Mouse (Mus musculus) frontal cortex, postnatal 36 days (tissue): ENCODE measurements around the gene Myof.

Experiments used
- DNase-seq, 2 experiments: peaks; one replicate each; pipeline ENCODE4 v3.0.0; 2022; ENCODE audit warnings: low spot score in 2 of 2

Gene Myof

DNA sequence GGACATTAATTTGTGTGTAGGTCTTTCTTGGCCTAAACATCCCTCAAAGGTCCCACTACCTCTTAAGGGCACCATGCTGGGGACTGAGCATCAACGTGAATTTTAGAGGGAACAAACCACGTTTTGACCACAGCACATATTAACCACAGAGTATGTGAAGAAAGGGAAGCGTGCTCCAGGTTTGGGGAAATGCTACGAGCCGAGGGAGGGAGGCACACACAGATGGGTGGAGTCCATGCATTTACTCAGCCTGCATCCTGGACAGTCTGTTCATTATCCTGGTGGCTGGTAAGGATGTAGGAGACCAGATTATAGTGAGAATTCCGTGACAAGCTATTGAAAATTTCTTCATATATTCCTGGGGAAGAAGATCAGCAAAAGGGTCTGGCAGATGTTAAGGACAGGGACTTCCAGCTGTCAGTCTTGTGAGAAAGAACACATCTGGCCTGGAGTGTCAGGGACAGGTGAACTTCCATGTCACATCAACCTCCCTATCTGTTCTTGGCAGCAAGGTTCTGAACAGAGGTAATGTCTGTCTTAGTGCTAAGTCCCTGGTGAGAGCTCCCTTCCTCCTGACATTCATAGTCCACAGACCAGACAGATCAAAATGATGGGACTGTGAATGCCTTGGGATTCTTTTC, 166.7 kb downstream of the Myof start:
- DNase-seq: no peak

DNA sequence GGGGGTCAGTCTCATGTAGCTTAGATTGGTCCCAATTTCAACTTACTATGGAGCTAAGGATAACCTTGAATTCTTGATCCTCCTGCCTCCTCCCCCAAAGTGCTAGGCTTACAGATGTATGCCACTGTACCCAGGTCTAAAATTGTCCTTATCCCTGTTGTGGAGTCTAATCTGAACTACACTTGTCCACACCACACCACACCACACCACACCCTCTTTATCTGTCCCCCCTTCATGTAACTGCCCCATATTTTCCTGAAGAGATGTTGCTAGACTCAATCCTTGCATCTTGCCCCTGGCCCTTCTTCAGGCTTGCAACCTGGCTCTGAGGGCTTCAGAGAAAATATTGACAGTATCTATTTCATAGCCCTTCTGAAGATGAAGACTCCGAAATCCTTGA, 169.9 kb downstream of the Myof start:
- no peak for DNase-seq

DNA sequence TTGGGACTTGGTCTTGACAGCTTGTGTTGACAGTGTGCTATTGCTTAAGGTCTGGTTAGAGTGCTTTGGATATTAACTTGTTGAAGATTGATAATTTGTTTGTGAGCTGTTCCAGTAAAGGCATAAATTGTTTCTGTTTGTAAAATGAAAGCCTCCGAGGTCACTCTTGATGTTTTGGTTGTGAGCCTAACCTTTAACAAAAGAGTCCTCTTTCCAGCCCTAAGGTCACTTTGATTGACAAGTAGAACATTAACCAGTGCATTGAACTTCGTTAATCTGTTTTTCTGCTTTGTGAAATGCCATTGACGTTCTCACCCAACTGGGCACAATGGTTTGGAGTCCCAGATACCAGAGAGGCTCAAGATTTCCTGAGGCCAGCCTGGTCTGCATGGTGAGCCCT, 175.8 kb downstream of the Myof start:
- DNase-seq: no peak

DNA sequence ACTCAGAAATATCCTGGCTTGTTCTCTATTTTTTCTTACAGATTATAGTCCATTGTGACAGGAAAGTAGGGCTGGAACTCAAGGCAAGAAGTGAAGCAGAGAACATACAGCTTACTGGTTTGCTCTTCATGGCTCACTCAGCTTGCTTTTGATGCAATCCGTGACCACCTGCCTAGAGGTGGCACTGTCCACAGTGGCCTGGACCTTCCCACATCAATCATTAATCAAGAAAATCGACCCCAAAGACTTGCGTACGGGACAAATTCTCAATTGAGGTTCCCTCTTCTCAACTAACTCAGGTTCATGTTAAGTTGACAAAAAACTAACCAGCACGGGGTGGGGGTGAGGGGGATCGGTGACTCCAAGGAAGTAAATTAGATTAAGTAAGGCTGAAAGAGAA, 176.4 kb downstream of the Myof start:
- DNase-seq: no peak

DNA sequence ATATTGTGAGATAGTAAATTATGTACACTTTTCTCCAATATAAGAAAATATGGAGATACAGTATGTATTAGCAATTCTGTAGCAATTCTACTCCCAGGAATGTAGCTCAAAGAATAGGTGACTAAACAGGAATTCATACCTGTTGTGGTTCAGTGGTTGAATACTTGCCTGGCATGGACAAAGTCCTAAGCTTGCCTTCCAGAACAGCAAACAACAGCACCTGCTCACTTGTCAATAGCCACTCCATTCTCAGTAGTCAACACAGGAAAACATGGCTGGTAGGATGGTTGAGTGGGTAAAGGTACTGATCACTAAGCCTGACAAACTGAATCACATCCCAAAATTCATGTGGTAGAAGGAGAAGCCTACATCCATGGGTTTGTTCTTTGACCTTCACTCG, 182.2 kb downstream of the Myof start:
- no peak for DNase-seq

DNA sequence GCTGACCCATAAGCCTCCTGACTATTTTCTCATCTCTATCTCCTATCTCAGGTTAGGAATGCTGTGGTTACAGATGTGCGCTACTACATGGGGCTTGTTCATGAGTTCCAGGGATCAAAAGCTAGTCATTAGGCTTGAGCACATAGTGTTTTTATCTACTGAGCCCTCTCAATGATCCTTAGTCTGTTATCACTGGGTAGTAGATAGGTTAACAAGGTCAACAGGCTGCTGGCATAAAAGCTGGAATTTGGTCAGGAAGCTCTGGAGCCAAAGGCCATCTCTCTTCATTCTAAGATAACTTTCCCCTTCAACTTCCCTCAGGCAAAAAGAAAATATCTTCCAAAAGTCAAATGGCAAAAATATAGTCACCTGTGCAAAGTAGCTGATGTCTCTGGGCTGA, 183.1 kb downstream of the Myof start:
- DNase-seq: no peak

DNA sequence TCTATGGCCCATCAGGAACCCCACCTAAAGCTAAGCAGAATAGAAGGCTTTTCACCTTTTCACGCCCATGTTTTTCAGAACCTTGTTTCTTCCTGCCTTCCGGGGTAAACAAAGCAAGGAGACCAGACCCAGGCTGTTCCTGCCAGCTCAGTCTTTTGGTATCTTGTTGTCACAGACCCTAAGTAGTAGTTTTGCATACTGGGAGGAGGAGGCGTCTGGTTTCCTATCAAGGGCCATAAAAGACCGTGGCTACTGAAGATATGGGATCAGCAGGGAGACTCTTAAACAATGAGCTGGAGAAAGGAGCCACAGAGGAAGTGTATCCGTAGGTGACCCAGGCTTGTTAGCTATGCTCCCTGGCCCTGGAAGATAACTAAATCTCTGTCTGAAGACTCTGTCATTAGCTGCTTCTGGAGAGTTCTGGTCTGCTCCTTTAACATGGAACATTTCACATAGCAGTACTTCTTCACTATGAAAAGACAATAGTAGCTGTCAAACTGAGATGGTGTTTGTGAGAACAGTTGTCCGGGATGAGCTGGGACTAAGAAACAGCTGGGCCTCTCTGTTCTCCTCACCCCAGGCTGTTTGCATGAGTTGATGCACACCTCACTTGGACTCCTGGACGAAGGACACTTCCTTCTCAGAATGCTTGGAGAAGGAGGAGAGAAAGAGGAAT, 184.8 kb downstream of the Myof start:
- no peak for DNase-seq

DNA sequence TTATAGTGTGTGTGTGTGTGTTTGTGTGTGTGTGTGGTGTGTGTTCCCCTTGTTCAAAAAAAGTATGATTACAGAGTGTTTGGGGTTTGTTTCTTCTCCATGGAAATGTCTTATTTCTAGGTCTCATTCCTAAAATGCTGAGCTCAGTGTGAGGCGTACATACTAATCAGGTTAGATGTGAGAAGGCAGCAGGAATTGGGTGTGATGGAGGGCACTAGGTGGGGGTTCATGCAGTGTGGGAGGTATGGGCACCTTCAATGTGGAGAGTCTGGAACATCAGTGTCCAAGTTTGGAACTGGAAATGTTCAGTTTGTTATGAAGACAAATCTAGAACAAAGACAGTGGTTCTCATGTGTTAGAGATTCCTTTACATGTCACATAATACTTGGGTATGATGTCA, 191.3 kb downstream of the Myof start:
- DNase-seq: no peak

DNA sequence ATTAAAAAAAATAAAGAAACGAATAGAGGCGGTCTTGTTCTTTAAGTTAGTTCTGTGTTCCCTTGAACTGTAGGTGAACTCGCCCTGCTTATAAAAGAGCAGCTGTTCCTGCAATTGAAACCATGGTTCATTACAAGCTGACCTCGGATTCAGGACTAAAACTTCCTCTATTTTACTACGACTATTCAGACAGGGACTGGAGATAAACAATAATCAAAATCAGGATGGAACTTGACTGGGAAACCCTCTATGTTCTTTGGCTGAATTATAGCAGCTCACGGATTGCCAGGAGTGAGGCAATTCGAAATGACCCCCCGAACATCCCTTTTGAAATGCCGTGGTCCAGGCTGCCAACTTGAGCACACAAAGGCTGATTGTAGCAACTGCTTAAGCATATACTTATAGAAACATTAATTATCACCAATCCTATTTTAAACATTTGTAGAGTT, 191.8 kb downstream of the Myof start:
- no peak for DNase-seq
